Mouse (Mus musculus) embryo, embryonic 11 days (tissue): ENCODE measurements at regions not wholly inside any gene's neighbourhood (a gene's known extent, or its start where the extent isn't known, plus 50 kb on each side); places are given as distances from the start of the nearest gene placed in this dataset.
"Not testable (repeated sequence)": the region's sequence is repeated elsewhere in the genome, so short reads cannot be mapped to it uniquely, and the experiment has no call there.

Experiments used
- DNase-seq: peaks from one replicate; pipeline ENCODE4 v3.0.0-alpha.2; 2015

DNA sequence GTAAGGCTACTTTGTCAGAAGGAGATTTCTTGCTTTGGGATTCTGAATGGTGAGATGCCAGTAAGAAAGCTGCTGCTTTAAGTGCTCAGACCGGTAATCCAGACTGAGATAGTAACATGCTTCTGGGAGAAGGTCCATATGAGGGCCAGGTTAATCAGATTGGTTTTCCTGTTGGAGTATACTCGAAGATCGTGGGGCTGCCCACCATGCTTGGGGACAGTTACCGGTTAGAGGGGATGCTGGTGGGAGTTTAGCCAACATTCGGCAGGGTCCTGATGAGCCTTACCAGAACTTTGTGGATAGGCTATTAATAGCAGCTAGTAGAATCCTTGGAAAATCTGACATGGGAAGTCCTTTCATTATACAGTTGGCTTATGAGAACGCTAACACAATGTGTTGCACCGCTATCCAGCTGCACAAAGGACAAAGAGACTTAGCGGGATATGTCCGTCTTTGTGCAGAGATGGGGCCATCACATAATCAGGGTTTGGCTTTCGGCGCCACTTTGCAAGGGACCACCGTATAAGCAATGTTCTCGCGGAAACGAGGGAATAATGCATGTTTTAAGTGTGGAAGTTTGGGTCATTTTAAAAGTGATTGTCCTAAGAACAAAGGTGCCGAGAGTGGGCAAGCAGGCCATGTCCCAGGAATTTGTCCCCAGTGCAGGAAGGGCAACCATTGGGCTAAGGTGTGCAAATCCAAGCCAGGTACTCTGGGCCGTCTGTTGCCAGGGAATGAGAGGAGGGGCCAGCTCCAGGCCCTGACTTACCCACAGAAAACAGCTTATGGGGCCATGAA, 75.4 kb upstream of the Lemd2 start:
- not testable (repeated sequence) for DNase-seq

DNA sequence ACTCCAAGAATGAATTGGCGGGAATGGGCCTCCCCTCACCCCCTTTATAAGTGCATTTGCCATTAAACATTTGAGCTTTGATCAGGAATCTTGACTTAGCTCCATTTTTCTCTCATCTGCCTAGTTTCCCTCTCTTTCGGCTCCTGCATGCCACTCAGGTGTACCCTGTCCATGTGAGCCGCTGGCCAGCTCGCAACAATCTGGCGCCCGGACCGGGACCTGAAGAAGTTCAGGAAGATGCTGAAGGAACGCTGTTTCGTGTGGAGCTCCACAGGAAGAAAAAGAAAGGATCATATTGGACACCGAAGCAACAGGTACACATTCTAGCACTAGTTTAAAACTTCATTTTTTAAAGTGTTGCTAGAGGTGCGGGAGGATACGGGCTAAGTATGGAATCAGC, 73.5 kb upstream of the Lemd2 start:
- DNase-seq, result not testable (repeated sequence)

DNA sequence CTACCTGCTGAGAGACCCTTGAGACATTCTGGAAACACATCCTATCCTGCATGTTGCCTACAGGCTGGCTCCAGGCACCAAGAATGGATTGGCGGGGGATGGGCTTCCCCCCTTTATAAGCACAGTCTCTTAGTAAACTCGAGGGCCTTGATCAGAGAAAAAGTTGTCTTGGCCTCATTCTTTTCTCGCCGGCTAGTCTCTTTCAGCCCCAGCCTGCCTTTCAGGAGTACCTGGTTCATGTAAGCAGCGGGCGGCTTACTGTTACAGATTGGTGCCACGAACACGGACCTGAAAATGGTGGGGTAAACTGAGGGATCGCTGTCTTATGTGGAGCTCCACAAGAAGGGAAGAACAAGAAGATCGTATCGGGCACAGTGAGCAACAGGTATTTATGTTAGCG, 67.5 kb upstream of the Lemd2 start:
- DNase-seq, result not testable (repeated sequence)

DNA sequence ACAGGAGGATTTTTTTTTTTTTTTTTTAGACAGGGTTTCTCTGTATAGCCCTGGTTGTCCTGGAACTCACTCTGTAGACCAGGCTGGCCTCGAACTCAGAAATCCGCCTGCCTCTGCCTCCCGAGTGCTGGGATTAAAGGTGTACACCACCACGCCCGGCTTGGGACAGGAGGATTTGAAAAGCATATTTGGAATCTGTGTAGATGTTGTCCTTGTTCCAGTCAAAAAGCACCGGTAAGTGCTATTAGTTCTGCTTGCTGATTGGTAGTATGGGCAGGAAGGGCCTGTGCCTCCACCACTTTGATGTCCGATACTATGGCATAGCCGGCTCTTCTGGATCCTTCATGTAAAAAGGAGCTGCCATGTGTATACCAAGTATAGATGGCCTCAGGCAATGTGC, 66.5 kb upstream of the Lemd2 start:
- not testable (repeated sequence) for DNase-seq

DNA sequence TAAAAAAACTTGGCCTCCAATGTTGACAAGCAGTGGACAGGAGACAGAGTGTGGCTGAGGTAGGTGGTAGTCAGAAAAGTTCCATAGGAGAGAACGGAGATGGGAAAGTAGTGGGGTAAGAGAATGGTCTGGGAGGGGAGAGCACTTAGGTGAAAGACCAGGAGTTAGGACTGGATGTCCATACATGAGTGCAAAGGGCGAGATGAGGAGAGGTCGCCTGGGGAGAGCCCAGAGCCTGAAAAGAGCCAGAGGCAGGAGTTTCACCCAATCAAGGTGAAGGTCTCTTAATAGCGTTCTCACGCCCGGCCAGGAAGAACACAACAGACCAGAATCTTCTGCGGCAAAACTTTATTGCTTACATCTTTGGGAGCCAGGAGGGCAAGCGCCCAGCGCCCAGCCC, 60.3 kb upstream of the Lemd2 start:
- not testable (repeated sequence) for DNase-seq

DNA sequence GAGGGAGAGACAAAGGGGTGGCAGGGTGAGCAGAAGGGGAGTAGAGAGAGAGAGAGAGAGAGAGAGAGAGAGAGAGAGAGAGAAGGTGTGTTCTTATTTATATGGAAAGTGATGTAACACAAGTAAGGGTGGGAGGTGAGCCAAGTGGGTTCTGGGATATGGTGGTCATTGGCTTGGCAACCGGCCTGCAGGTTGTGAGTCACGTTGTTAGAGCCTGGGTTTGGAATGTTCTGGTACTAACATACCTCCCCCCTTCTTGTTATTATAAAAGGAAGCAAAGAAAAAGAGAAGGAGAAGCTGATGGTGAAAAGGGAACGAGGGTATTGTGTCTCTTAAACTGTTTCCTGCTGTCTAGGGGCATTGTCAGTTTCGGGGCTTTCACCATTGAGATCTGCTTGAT, 58.3 kb upstream of the Lemd2 start:
- DNase-seq, result no peak

DNA sequence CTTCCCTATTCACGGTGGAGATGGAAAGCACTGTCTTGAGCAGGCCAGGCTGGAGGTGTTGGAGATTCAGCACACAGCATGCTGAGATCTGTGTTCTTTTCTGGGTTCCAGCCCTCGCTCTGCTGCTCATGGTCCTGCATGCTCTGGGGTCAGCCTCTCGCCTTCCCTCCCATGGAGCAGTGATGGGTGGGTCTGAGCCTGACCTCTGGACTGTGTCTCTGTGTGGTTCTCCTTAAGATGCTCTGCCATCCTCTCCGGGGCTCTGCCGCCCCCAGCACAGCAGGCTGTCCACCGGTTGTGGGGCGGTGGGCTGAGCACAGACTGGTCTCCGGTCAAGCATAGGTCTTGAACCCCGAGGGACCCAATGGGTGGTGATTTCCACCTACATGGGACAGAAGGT, 57.7 kb upstream of the Lemd2 start:
- no peak for DNase-seq

DNA sequence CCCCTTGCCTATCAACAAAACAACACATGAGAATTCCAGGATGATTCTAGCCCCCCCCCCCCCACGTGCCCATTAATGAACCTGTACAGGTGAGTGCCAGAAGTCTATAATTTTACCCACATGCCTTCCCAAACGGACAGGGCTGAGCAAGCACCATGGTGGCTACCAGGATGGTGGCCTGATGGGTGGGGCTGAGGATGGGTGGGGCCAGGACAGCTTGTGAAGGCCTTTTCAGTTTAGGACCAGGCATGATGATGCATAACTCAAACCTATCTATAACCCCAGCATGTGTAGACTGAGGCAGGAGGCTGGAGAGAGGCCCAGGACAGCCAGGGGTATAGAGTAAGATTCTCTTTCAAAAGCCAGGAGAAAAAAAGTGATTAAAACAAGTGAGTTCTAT, 57.0 kb upstream of the Lemd2 start:
- no peak for DNase-seq

DNA sequence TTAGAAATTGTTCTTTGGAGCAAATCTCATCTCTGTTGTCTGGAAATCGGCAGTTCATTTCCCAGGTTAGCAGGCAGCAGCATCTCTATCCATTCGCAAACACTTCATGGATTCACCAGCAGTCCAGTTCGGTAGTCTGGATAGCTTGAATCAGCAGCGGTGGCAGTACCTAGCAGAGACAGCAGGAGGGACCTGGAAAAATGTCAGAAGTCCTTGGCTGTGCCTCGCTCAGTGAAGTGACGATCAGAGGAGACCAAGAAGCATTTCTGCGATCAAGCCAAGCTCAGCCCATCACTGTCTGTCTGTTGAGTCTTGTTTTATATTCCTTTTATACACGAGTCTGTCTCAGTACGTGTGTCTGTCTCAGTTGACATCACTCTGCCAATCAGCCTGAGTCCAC, 55.8 kb upstream of the Lemd2 start:
- DNase-seq, result no peak

DNA sequence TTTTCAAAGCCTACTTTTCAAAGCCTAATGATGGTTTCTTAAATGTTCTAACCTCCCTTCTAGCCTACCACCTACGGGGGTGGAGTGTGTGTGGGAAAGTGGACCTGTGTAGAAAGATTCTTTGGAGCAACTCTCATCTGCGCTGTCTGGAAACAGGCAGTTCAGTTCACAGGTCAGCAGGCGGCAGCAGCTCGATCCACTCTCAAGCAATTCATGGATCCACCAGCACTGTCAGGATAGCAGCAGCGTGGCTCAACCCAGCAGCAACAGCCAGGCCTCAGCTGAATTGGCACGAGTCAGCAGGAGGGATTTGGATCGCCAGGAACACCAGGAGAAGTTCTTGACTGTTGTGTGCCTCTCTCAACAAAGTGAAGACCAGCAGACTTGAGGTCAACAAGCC, 53.1 kb upstream of the Lemd2 start:
- peak; percentile 31 for DNase-seq

DNA sequence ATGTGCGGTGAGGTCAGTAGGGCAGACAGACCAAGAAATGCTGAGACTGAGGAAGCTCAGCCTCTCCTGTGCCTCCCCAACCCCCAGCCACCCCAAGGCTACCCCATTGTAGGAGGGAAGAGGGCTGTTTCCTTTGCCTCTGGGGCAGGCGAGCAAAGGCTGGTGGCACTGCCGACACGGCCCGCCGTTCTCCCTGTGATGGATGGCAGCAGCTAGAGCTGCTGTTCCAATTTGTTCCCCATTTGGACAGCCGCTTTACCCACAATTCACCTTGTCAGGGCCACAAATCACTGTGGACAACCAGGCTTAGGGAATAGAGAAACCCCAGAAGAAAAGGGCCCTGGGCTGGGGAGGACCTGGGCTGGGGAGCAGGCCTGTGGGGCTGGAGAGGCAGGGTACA, 51.5 kb upstream of the Lemd2 start:
- no peak for DNase-seq
